Mouse (Mus musculus): ENCODE data around the gene Ptcd2. TPM values are rescaled to one million over a fixed set of nuclear protein-coding genes. Genes with fewer than 3 reads are reported as not detected.

The Ptcd2 gene
- polyA plus RNA-seq, 1 experiment, result 23.2 TPM

- H3K27ac ChIP-seq (ENCODE audit: insufficient read depth, low read length), result no peak overlapping the region
- TF ChIP-seq POLR2A (IDR thresholded peaks at IDR 0.05; ENCODE audit: low read depth, low read length) (no peak), CTCF (IDR thresholded peaks at IDR 0.05; ENCODE audit: borderline replicate concordance, insufficient read depth, low read length) (no peak)
- H3K4me1 ChIP-seq (ENCODE audit: control insufficient read depth, insufficient read depth, low read length), result no peaks in the 10 kb centered on the region
- H3K4me3 ChIP-seq (ENCODE audit: insufficient read depth, low read length), result no peak overlapping the region
Measured at GRCm38 (mm10) chr13:99314098-99314497, 30.4 kb downstream of the Ptcd2 start.

- TF ChIP-seq CTCF (IDR thresholded peaks at IDR 0.05; ENCODE audit: borderline replicate concordance, insufficient read depth, low read length) (no peak), POLR2A (IDR thresholded peaks at IDR 0.05; ENCODE audit: low read depth, low read length) (no peak)
- Histone ChIP-seq H3K27ac (ENCODE audit: insufficient read depth, low read length) (0 out of 2 replicates have a peak overlapping the region, but pooled peaks have one; percentile 2), H3K4me3 (ENCODE audit: insufficient read depth, low read length) (no peak overlapping the region), H3K4me1 (ENCODE audit: control insufficient read depth, insufficient read depth, low read length) (peaks cover 10% of the 10 kb centered on the region)
Measured at GRCm38 (mm10) chr13:99308393-99308792, 36.1 kb downstream of the Ptcd2 start.

GRCm38 (mm10) chr13:99307930-99308359 is 36.6 kb downstream of the Ptcd2 start:
- H3K4me3 ChIP-seq (ENCODE audit: insufficient read depth, low read length), result no peak overlapping the region

GRCm38 (mm10) chr13:99306164-99306563 is 38.3 kb downstream of the Ptcd2 start:
- H3K4me1 ChIP-seq (ENCODE audit: control insufficient read depth, insufficient read depth, low read length), result peaks cover 10% of the 10 kb centered on the region
- H3K4me3 ChIP-seq (ENCODE audit: insufficient read depth, low read length), result no peak overlapping the region
- H3K27ac ChIP-seq (ENCODE audit: insufficient read depth, low read length), result no peak overlapping the region
- TF ChIP-seq CTCF (IDR thresholded peaks at IDR 0.05; ENCODE audit: borderline replicate concordance, insufficient read depth, low read length) (no peak), POLR2A (IDR thresholded peaks at IDR 0.05; ENCODE audit: low read depth, low read length) (no peak)

More at GRCm38 (mm10) chr13:99307930-99308359, 36.6 kb downstream of the Ptcd2 start:
- Histone ChIP-seq H3K4me1 (ENCODE audit: control insufficient read depth, insufficient read depth, low read length) (peaks cover 10% of the 10 kb centered on the region), H3K27ac (ENCODE audit: insufficient read depth, low read length) (0 out of 2 replicates have a peak overlapping the region, but pooled peaks have one; percentile 6)
- TF ChIP-seq CTCF (IDR thresholded peaks at IDR 0.05; ENCODE audit: borderline replicate concordance, insufficient read depth, low read length), result no peak
- TF ChIP-seq POLR2A (IDR thresholded peaks at IDR 0.05; ENCODE audit: low read depth, low read length), result no peak

GRCm38 (mm10) chr13:99305186-99305585 is 39.3 kb downstream of the Ptcd2 start:
- peaks cover 10% of the 10 kb centered on the region for H3K4me1 ChIP-seq (ENCODE audit: control insufficient read depth, insufficient read depth, low read length)
- H3K27ac ChIP-seq (ENCODE audit: insufficient read depth, low read length), result no peak overlapping the region
- H3K4me3 ChIP-seq (ENCODE audit: insufficient read depth, low read length), result no peak overlapping the region
- TF ChIP-seq POLR2A (IDR thresholded peaks at IDR 0.05; ENCODE audit: low read depth, low read length), result no peak
- no peak for TF ChIP-seq CTCF (IDR thresholded peaks at IDR 0.05; ENCODE audit: borderline replicate concordance, insufficient read depth, low read length)

- TF ChIP-seq CTCF (IDR thresholded peaks at IDR 0.05; ENCODE audit: borderline replicate concordance, insufficient read depth, low read length) (no peak), POLR2A (IDR thresholded peaks at IDR 0.05; ENCODE audit: low read depth, low read length) (no peak)
- Histone ChIP-seq H3K27ac (ENCODE audit: insufficient read depth, low read length) (no peak overlapping the region), H3K4me1 (ENCODE audit: control insufficient read depth, insufficient read depth, low read length) (peaks cover 10% of the 10 kb centered on the region), H3K4me3 (ENCODE audit: insufficient read depth, low read length) (no peak overlapping the region)
Measured at GRCm38 (mm10) chr13:99304365-99304764, 40.1 kb downstream of the Ptcd2 start.

- TF ChIP-seq POLR2A (IDR thresholded peaks at IDR 0.05; ENCODE audit: low read depth, low read length) (no peak), CTCF (IDR thresholded peaks at IDR 0.05; ENCODE audit: borderline replicate concordance, insufficient read depth, low read length) (no peak)
- H3K4me3 ChIP-seq (ENCODE audit: insufficient read depth, low read length), result no peak overlapping the region
- no peak overlapping the region for H3K27ac ChIP-seq (ENCODE audit: insufficient read depth, low read length)
- peaks cover 10% of the 10 kb centered on the region for H3K4me1 ChIP-seq (ENCODE audit: control insufficient read depth, insufficient read depth, low read length)
Measured at GRCm38 (mm10) chr13:99303846-99304245, 40.7 kb downstream of the Ptcd2 start.

GRCm38 (mm10) chr13:99299921-99300320 is 44.6 kb downstream of the Ptcd2 start:
- no peak overlapping the region for H3K27ac ChIP-seq (ENCODE audit: insufficient read depth, low read length)
- H3K4me3 ChIP-seq (ENCODE audit: insufficient read depth, low read length), result no peak overlapping the region
- TF ChIP-seq POLR2A (IDR thresholded peaks at IDR 0.05; ENCODE audit: low read depth, low read length) (no peak), CTCF (IDR thresholded peaks at IDR 0.05; ENCODE audit: borderline replicate concordance, insufficient read depth, low read length) (no peak)
- H3K4me1 ChIP-seq (ENCODE audit: control insufficient read depth, insufficient read depth, low read length), result peaks cover 2% of the 10 kb centered on the region; the same call in 1 of the 2 replicates

GRCm38 (mm10) chr13:99294176-99294575 is 50.3 kb downstream of the Ptcd2 start:
- H3K27ac ChIP-seq (ENCODE audit: insufficient read depth, low read length), result no peak overlapping the region
- H3K4me1 ChIP-seq (ENCODE audit: control insufficient read depth, insufficient read depth, low read length), result no peaks in the 10 kb centered on the region
- TF ChIP-seq POLR2A (IDR thresholded peaks at IDR 0.05; ENCODE audit: low read depth, low read length) (no peak), CTCF (IDR thresholded peaks at IDR 0.05; ENCODE audit: borderline replicate concordance, insufficient read depth, low read length) (no peak)
- no peak overlapping the region for H3K4me3 ChIP-seq (ENCODE audit: insufficient read depth, low read length)

- no peak overlapping the region for H3K27ac ChIP-seq (ENCODE audit: insufficient read depth, low read length)
- no peaks in the 10 kb centered on the region for H3K4me1 ChIP-seq (ENCODE audit: control insufficient read depth, insufficient read depth, low read length)
- no peak overlapping the region for H3K4me3 ChIP-seq (ENCODE audit: insufficient read depth, low read length)
- TF ChIP-seq POLR2A (IDR thresholded peaks at IDR 0.05; ENCODE audit: low read depth, low read length) (no peak), CTCF (IDR thresholded peaks at IDR 0.05; ENCODE audit: borderline replicate concordance, insufficient read depth, low read length) (no peak)
Measured at GRCm38 (mm10) chr13:99290766-99291165, 53.7 kb downstream of the Ptcd2 start.

All from embryonic fibroblast, embryonic 13.5 days (primary cell).